Mouse (Mus musculus): ENCODE measurements around the gene Tbck. TPM values are rescaled to one million over a fixed set of nuclear protein-coding genes. Genes with fewer than 3 reads are reported as not detected.

The Tbck gene
- 18.3 and 20.0 TPM in 2 replicates for polyA plus RNA-seq (2015; fragmentation: Nextera tagmentation; extraction: Ambion mirVana)

- under 1% methylated on average over 42 of the region's 42 CpGs for WGBS
- Histone ChIP-seq H3K4me1 (peaks cover 13% of the 10 kb centered on the region), H3K4me2 (peak within 1 kb of the TSS; percentile 73), H3K9ac (peak within 1 kb of the TSS; percentile 87), H3K36me3 (peaks cover 7% of the 10 kb centered on the region; the same call in 1 of the 2 replicates), H3K9me3 (no peaks in the 10 kb centered on the region), H3K27me3 (no peaks in the 10 kb centered on the region), H3K27ac (peak within 1 kb of the TSS; percentile 89), H3K4me3 (peak within 1 kb of the TSS; percentile 89)
- peak; percentile 98 for ATAC-seq (ENCODE audit: borderline replicate concordance, extremely low read depth, low FRiP score, low TSS enrichment)
These were observed at the start of gene Tbck for GRCm38 (mm10) chr3:132683447-132684230. TSS of gene Tbck (plus strand) at chr3:132684144.

- no peaks in the 10 kb centered on the region for H3K27me3 ChIP-seq
- no peak overlapping the region for H3K9ac ChIP-seq
- no peak overlapping the region for H3K4me2 ChIP-seq
- H3K36me3 ChIP-seq = no peaks in the 10 kb centered on the region
- 74% methylated on average over 3 of the region's 3 CpGs for WGBS
- no peak for ATAC-seq (ENCODE audit: borderline replicate concordance, extremely low read depth, low FRiP score, low TSS enrichment)
- H3K4me1 ChIP-seq = no peaks in the 10 kb centered on the region
- no peaks in the 10 kb centered on the region for H3K9me3 ChIP-seq
- H3K4me3 ChIP-seq = no peak overlapping the region
- H3K27ac ChIP-seq = no peak overlapping the region
These were observed 46.9 kb upstream of the Tbck start for GRCm38 (mm10) chr3:132637080-132637479.

- no peaks in the 10 kb centered on the region for H3K9me3 ChIP-seq
- 60% methylated on average over 4 of the region's 4 CpGs for WGBS
- H3K9ac ChIP-seq = no peak overlapping the region
- H3K4me2 ChIP-seq = no peak overlapping the region
- no peaks in the 10 kb centered on the region for H3K36me3 ChIP-seq
- ATAC-seq (ENCODE audit: borderline replicate concordance, extremely low read depth, low FRiP score, low TSS enrichment) = no peak
- no peak overlapping the region for H3K4me3 ChIP-seq
- H3K27me3 ChIP-seq = no peaks in the 10 kb centered on the region
- H3K27ac ChIP-seq = no peak overlapping the region
- H3K4me1 ChIP-seq = no peaks in the 10 kb centered on the region
These were observed 39.9 kb upstream of the Tbck start for GRCm38 (mm10) chr3:132644071-132644470.

GRCm38 (mm10) chr3:132646814-132647213, 37.1 kb upstream of the Tbck start:
- no peak overlapping the region for H3K9ac ChIP-seq
- no peaks in the 10 kb centered on the region for H3K4me1 ChIP-seq
- no peak overlapping the region for H3K27ac ChIP-seq
- H3K27me3 ChIP-seq = no peaks in the 10 kb centered on the region
- H3K4me2 ChIP-seq = no peak overlapping the region
- 15% methylated on average over 1 of the region's 1 CpGs for WGBS
- no peaks in the 10 kb centered on the region for H3K36me3 ChIP-seq
- no peak for ATAC-seq (ENCODE audit: borderline replicate concordance, extremely low read depth, low FRiP score, low TSS enrichment)
- no peak overlapping the region for H3K4me3 ChIP-seq
- H3K9me3 ChIP-seq = no peaks in the 10 kb centered on the region

DNA sequence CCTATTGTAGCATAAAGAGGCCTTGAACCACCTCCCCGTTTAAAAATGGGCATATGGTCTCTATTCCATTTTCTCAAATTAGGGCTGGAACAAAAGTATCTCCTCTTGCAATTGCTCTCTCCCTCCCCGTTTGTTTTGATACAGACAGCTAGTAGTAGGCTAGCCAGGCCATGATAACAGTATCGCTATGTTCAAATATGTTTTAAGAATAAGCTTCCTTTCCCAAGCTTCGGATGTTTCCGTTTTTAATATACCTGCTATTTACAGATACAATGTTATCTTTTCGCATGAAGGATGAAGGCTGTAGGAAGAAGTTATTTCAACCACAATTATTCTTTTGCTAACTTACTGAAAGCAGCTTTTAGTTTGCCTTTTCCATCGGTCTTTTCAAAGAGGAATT, 34.6 kb upstream of the Tbck start:
- WGBS = 80% methylated on average over 7 of the region's 7 CpGs
- H3K4me2 ChIP-seq = no peak overlapping the region
- H3K27me3 ChIP-seq = no peaks in the 10 kb centered on the region
- no peaks in the 10 kb centered on the region for H3K36me3 ChIP-seq
- H3K27ac ChIP-seq = no peak overlapping the region
- H3K4me1 ChIP-seq = no peaks in the 10 kb centered on the region
- no peak for ATAC-seq (ENCODE audit: borderline replicate concordance, extremely low read depth, low FRiP score, low TSS enrichment)
- no peak overlapping the region for H3K4me3 ChIP-seq
- no peaks in the 10 kb centered on the region for H3K9me3 ChIP-seq
- no peak overlapping the region for H3K9ac ChIP-seq

- Histone ChIP-seq H3K4me1 (no peaks in the 10 kb centered on the region), H3K9ac (no peak overlapping the region), H3K27me3 (no peaks in the 10 kb centered on the region), H3K27ac (no peak overlapping the region), H3K9me3 (no peaks in the 10 kb centered on the region), H3K4me3 (no peak overlapping the region), H3K4me2 (no peak overlapping the region), H3K36me3 (no peaks in the 10 kb centered on the region)
- 64% methylated on average over 5 of the region's 5 CpGs for WGBS
- ATAC-seq (ENCODE audit: borderline replicate concordance, extremely low read depth, low FRiP score, low TSS enrichment) = no peak
These were observed 33.8 kb upstream of the Tbck start for GRCm38 (mm10) chr3:132650191-132650590.

DNA sequence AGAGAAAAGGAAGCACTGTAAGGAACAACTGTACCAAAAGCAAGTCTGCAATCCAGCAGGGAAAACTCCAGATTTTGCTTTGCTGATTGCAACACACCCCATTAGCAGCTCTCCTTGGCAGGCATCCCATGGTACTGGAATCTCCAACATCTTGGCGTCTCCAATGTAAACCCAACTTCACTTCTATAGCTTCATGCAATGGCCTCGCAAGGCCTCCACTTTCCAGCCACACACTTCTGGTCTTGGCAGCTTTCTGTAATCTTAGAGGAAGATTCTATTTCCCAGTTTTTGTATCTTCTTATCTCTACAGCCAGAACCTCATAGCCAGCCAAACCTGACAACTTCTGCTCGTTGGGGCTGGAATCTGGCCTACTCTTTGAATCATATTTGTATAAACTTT, 32.2 kb upstream of the Tbck start:
- no peak overlapping the region for H3K4me3 ChIP-seq
- ATAC-seq (ENCODE audit: borderline replicate concordance, extremely low read depth, low FRiP score, low TSS enrichment) = peak; percentile 95
- no peak overlapping the region for H3K4me2 ChIP-seq
- H3K36me3 ChIP-seq = no peaks in the 10 kb centered on the region
- H3K27ac ChIP-seq = peak overlapping the region; percentile 47
- WGBS = 39% methylated on average over 3 of the region's 3 CpGs
- H3K9me3 ChIP-seq = no peaks in the 10 kb centered on the region
- no peak overlapping the region for H3K9ac ChIP-seq
- H3K27me3 ChIP-seq = no peaks in the 10 kb centered on the region
- no peaks in the 10 kb centered on the region for H3K4me1 ChIP-seq

GRCm38 (mm10) chr3:132653959-132654358, 30.0 kb upstream of the Tbck start:
- no peaks in the 10 kb centered on the region for H3K27me3 ChIP-seq
- no peak for ATAC-seq (ENCODE audit: borderline replicate concordance, extremely low read depth, low FRiP score, low TSS enrichment)
- H3K9me3 ChIP-seq = no peaks in the 10 kb centered on the region
- no peak overlapping the region for H3K27ac ChIP-seq
- H3K9ac ChIP-seq = no peak overlapping the region
- H3K4me3 ChIP-seq = no peak overlapping the region
- no peak overlapping the region for H3K4me2 ChIP-seq
- 0 out of 2 replicates have a peak, but pooled peaks cover 5% of the 10 kb centered on the region for H3K36me3 ChIP-seq
- H3K4me1 ChIP-seq = no peaks in the 10 kb centered on the region
- 83% methylated on average over 7 of the region's 7 CpGs for WGBS

DNA sequence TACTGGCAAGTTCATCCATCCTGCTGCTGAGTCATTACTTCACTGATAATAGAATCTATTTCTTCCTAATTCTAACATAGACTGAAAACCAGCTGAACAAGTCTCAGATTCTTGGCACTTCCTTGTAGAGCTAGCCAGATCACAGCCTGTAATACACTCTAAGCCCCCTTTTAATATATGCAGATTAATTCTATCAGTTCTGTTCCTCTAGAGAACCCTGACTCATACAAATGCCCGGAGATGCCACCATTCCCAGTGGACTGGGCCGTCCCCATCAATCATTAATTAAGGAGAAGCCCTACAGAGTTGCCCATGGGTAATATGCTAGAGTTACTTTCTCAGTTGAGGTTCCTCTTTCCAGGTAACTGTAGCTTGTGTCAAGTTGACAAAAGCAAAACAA, 28.0 kb upstream of the Tbck start:
- no peak overlapping the region for H3K4me2 ChIP-seq
- peaks cover 19% of the 10 kb centered on the region; the same call in 1 of the 2 replicates for H3K36me3 ChIP-seq
- no peaks in the 10 kb centered on the region for H3K27me3 ChIP-seq
- H3K9me3 ChIP-seq = no peaks in the 10 kb centered on the region
- H3K9ac ChIP-seq = no peak overlapping the region
- 88% methylated on average over 2 of the region's 2 CpGs for WGBS
- no peaks in the 10 kb centered on the region for H3K4me1 ChIP-seq
- no peak overlapping the region for H3K27ac ChIP-seq
- H3K4me3 ChIP-seq = no peak overlapping the region
- ATAC-seq (ENCODE audit: borderline replicate concordance, extremely low read depth, low FRiP score, low TSS enrichment) = no peak

DNA sequence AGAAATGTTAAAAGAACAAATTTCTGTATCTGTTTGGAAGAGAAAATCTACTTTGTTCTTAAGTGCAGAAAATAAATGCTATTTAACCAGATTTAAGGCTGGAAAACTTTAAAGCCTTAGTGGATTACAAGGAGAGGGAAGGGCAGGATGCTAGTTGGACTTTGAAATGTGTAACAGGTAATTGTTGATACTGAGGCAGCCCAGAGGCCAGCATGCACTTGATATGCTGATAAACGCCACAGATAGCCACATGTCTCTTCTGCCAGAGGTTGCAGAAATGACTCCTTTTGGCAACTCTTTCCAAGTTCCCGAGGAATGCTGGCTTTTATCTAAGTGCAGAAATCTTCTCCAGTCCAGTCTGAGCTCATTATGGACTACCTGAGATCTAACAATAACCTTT, 6.5 kb upstream of the Tbck start:
- no peak for ATAC-seq (ENCODE audit: borderline replicate concordance, extremely low read depth, low FRiP score, low TSS enrichment)
- Histone ChIP-seq H3K27me3 (no peaks in the 10 kb centered on the region), H3K9ac (no peak overlapping the region), H3K4me1 (peaks cover 2% of the 10 kb centered on the region), H3K4me2 (no peak overlapping the region), H3K36me3 (peaks cover 25% of the 10 kb centered on the region), H3K9me3 (no peaks in the 10 kb centered on the region), H3K27ac (no peak overlapping the region), H3K4me3 (no peak overlapping the region)
- WGBS = 79% methylated on average over 2 of the region's 2 CpGs

DNA sequence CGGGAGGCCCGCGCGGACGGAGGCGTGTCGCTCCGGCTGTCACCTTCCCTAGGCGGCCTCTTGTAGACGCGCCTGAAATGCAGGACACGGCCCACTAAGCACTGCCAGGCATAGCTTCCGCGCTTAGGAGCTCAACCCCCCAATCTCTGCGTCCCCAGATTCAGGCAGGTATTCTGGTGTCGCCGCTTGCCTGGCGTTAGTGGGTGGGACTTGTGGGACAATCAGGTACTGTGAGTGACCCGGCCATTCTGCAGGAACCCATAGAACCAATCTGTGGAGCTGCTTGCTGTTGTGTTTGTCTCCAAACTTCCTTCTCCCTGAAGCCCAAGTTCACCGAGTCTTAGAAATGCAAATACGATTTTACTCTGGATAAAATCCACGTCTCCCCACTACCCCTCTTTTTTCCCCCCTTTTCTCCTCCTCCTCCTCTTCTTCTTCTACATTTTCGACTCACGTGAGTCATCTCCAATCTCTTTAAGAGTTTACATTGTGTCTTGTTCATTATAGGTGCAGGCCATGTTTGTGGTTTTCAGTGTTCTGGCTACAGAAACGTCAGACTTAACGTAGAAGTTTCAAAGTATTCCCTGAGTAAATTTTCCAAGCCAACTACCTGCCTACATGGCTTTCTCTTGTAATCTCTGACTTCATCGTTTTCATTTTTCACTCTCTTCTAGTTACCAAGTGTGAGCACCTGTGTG, 436 bp downstream of the Tbck start, which contains the start of gene Aimp1:
Gene Aimp1, minus strand, starts transcription at position 140 of the 698 bp plus-strand sequence.
- peak within 1 kb of the TSS; percentile 87 for H3K9ac ChIP-seq
- no peak for ATAC-seq (ENCODE audit: borderline replicate concordance, extremely low read depth, low FRiP score, low TSS enrichment)
- 2% methylated on average over 27 of the region's 27 CpGs for WGBS
- no peaks in the 10 kb centered on the region for H3K27me3 ChIP-seq
- peaks cover 7% of the 10 kb centered on the region; the same call in 1 of the 2 replicates for H3K36me3 ChIP-seq
- H3K9me3 ChIP-seq = no peaks in the 10 kb centered on the region
- peak within 1 kb of the TSS; percentile 73 for H3K4me2 ChIP-seq
- H3K4me1 ChIP-seq = peaks cover 13% of the 10 kb centered on the region
- peak within 1 kb of the TSS; percentile 89 for H3K4me3 ChIP-seq
- peak within 1 kb of the TSS; percentile 89 for H3K27ac ChIP-seq

- Histone ChIP-seq H3K9me3 (no peaks in the 10 kb centered on the region), H3K27ac (no peak overlapping the region), H3K4me2 (no peak overlapping the region), H3K9ac (no peak overlapping the region), H3K36me3 (no peaks in the 10 kb centered on the region), H3K4me1 (no peaks in the 10 kb centered on the region), H3K4me3 (no peak overlapping the region), H3K27me3 (no peaks in the 10 kb centered on the region)
- no peak for ATAC-seq (ENCODE audit: borderline replicate concordance, extremely low read depth, low FRiP score, low TSS enrichment)
- 62% methylated on average over 3 of the region's 3 CpGs for WGBS
These were observed 17.4 kb downstream of the Tbck start for GRCm38 (mm10) chr3:132701368-132701767.
